ENCODE assay signal across 19 mouse cellular contexts in the genomic region with DNA sequence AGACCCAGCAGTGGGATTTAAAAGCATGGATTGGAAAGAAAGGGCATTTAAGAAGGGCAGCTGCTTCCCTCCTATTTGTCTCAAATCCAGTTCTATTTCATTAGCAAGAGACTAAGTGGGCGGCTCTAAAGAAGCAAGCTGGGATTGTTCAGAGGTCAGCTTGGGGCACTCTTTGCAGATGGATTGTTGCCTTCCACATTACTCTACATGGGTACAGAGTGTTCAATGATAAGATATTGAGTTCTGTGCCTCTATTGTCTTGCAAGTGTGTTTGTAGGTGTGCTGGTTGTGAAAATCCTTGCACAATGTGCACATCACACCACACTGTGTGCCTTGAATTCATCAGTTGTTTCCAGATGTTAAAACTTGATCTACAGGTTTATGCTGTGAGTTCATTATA.
"Had no signal": no experiment of that assay in that cellular context is flagged by ENCODE, and none has a peak within 500 bp of the region (broad histone marks: within the 10 kb centered on the region; RNA-seq: fewer than 3 reads in every experiment).

No protein-coding gene starts in this region.

- ATAC-seq: midbrain, embryonic 16.5 days had no signal

- H3K4me2 ChIP-seq: lung, embryonic 14.5 days; midbrain, embryonic 12.5 days; neural tube, embryonic 13.5 days; neural tube, embryonic 15.5 days had no signal

- H3K27ac ChIP-seq: midbrain, embryonic 10.5 days; midbrain, embryonic 12.5 days; neural tube, embryonic 13.5 days; neural tube, embryonic 15.5 days had no signal

- H3K27me3 ChIP-seq: midbrain, embryonic 12.5 days; neural tube, embryonic 13.5 days; neural tube, embryonic 15.5 days had no signal

- H3K9ac ChIP-seq: lung, embryonic 14.5 days; midbrain, embryonic 12.5 days; neural tube, embryonic 13.5 days; neural tube, embryonic 15.5 days had no signal

- H3K4me1 ChIP-seq: midbrain, embryonic 10.5 days; midbrain, embryonic 12.5 days; neural tube, embryonic 13.5 days; neural tube, embryonic 15.5 days had no signal

- H3K36me3 ChIP-seq: midbrain, embryonic 10.5 days; midbrain, embryonic 12.5 days; neural tube, embryonic 13.5 days; neural tube, embryonic 15.5 days had no signal

- DNase-seq: lung, adult 18-20 months; lung, embryonic 14.5 days; lung, postnatal 10 days; lung, postnatal 4 days; midbrain, embryonic 14.5 days; retina, postnatal 1 day; right cerebral cortex, adult 18-20 months; right cerebral cortex, postnatal 25 days; right cerebral cortex, postnatal 4 days; spleen, adult 18-20 months; thymus, adult 18-20 months; thymus, postnatal 14 days; thymus, postnatal 36 days had no signal

- H3K9me3 ChIP-seq: midbrain, embryonic 10.5 days; midbrain, embryonic 12.5 days; neural tube, embryonic 13.5 days; neural tube, embryonic 15.5 days had no signal

- H3K4me3 ChIP-seq: midbrain, embryonic 10.5 days; midbrain, embryonic 12.5 days; myocyte; neural tube, embryonic 13.5 days; neural tube, embryonic 15.5 days had no signal
